In genomic region chr7:100624538-100624937, GRCm38 (mm10) we compare ENCODE assay signal across 24 mouse cellular contexts. TPM values are rescaled to one million over a fixed set of nuclear protein-coding genes. Genes with fewer than 3 reads are reported as not detected.
DNase-seq lines count a peak whose midpoint lies in the region; ATAC-seq and TF ChIP-seq lines count a peak whose summit lies in the region.
"Had no signal": no experiment of that assay in that cellular context is flagged by ENCODE, and none has a peak within 500 bp of the region (broad histone marks: within the 10 kb centered on the region; RNA-seq: fewer than 3 reads in every experiment).

No protein-coding gene starts in this region.

- ATAC-seq in neural tube, embryonic 13.5 days (ENCODE audit: low read depth), result no peak
- ATAC-seq in neural tube, embryonic 15.5 days (ENCODE audit: low FRiP score), result no peak
- ATAC-seq in kidney, postnatal 0 days (replicated peaks; ENCODE audit: low FRiP score, low read depth), result peak; percentile 90
- ATAC-seq in erythroblast, adult 5-6 weeks (replicated peaks; ENCODE audit: low FRiP score, poor library complexity, severe bottlenecking), result no peak
- ATAC-seq: activated CD4-positive, CD25-positive, alpha-beta regulatory T cell, adult 4 months; midbrain, embryonic 13.5 days had no signal

- H3K27me3 ChIP-seq in neural tube, embryonic 13.5 days, result no peaks in the 10 kb centered on the region
- H3K27me3 ChIP-seq in neural tube, embryonic 15.5 days (replicated peaks), result no peaks in the 10 kb centered on the region
- H3K27me3 ChIP-seq in kidney, adult 2 months (replicated peaks; ENCODE audit: control insufficient read depth, insufficient read depth, low read length), result no peaks in the 10 kb centered on the region
- no peaks in the 10 kb centered on the region for H3K27me3 ChIP-seq in kidney, postnatal 0 days (ENCODE audit: insufficient read depth, low read length)
- H3K27me3 ChIP-seq: embryonic facial prominence, embryonic 12.5 days; forebrain, embryonic 12.5 days; hindbrain, embryonic 13.5 days; limb, embryonic 12.5 days; lung, embryonic 15.5 days; megakaryocyte, embryonic 14.5 days; midbrain, embryonic 13.5 days; neural tube, embryonic 12.5 days had no signal

- TF ChIP-seq CTCF in kidney, adult 2 months (conservative IDR thresholded peaks at IDR 0.05; ENCODE audit: insufficient read depth, insufficient read length, low read depth, low read length), result no peak
- no peak for TF ChIP-seq CTCF in kidney, postnatal 0 days (IDR thresholded peaks at IDR 0.05; ENCODE audit: low read depth)

- WGBS in neural tube, embryonic 13.5 days, result 69% methylated on average over 3 of the region's 3 CpGs
- WGBS in neural tube, embryonic 15.5 days, result 65% methylated on average over 3 of the region's 3 CpGs
- WGBS in kidney, adult 2 months, result 33% methylated on average over 3 of the region's 3 CpGs
- 71% methylated on average over 3 of the region's 3 CpGs for WGBS in kidney, postnatal 0 days

- peaks cover 8% of the 10 kb centered on the region for H3K4me1 ChIP-seq in neural tube, embryonic 13.5 days (replicated peaks)
- H3K4me1 ChIP-seq in neural tube, embryonic 15.5 days, result peaks cover 6% of the 10 kb centered on the region; the same call in 1 of the 2 replicates
- peaks cover 4% of the 10 kb centered on the region; the same call in 1 of the 2 replicates for H3K4me1 ChIP-seq in kidney, adult 2 months (ENCODE audit: control insufficient read depth, insufficient read depth, low read length)
- H3K4me1 ChIP-seq in kidney, postnatal 0 days (replicated peaks; ENCODE audit: insufficient read depth, low read length), result peaks cover 4% of the 10 kb centered on the region; the same call in 1 of the 2 replicates
- H3K4me1 ChIP-seq: embryonic facial prominence, embryonic 12.5 days; limb, embryonic 12.5 days; lung, embryonic 15.5 days; neural tube, embryonic 12.5 days had no signal

- H3K27ac ChIP-seq in neural tube, embryonic 13.5 days (replicated peaks), result 0 out of 2 replicates have a peak overlapping the region, but pooled peaks have one; percentile 5
- H3K27ac ChIP-seq in neural tube, embryonic 15.5 days (replicated peaks), result no peak overlapping the region
- peak overlapping the region; percentile 66; the same call in 1 of the 2 replicates for H3K27ac ChIP-seq in kidney, adult 2 months (ENCODE audit: insufficient read depth, low read depth, low read length)
- no peak overlapping the region for H3K27ac ChIP-seq in kidney, postnatal 0 days
- H3K27ac ChIP-seq: embryonic facial prominence, embryonic 12.5 days; forebrain, embryonic 12.5 days; hindbrain, embryonic 13.5 days; limb, embryonic 12.5 days; liver, embryonic 14.5 days; lung, embryonic 15.5 days; midbrain, embryonic 13.5 days; neural tube, embryonic 12.5 days; stomach, postnatal 0 days had no signal

- H3K4me3 ChIP-seq in neural tube, embryonic 13.5 days, result no peak overlapping the region
- no peak overlapping the region for H3K4me3 ChIP-seq in neural tube, embryonic 15.5 days (replicated peaks)
- H3K4me3 ChIP-seq in kidney, adult 2 months (ENCODE audit: insufficient read depth, low read depth, low read length), result no peak overlapping the region
- no peak overlapping the region for H3K4me3 ChIP-seq in kidney, postnatal 0 days (replicated peaks; ENCODE audit: low read depth, low read length)
- H3K4me3 ChIP-seq: embryonic facial prominence, embryonic 12.5 days; erythroblast, embryonic 14.5 days; forebrain, embryonic 12.5 days; hindbrain, embryonic 13.5 days; limb, embryonic 12.5 days; lung, embryonic 15.5 days; megakaryocyte, embryonic 14.5 days; midbrain, embryonic 13.5 days; neural tube, embryonic 12.5 days had no signal

- peak; percentile 94 for DNase-seq in kidney, adult 2 months
- DNase-seq in kidney, postnatal 0 days (ENCODE audit: low spot score), result peak; percentile 41
- DNase-seq in adrenal gland, postnatal 36 days, result no peak
- DNase-seq in thymus, postnatal 10 days (ENCODE audit: low spot score in 2 of 2), result no peak
- DNase-seq: adrenal gland, postnatal 10 days; cerebellum, adult 2 months; cerebellum, postnatal 25 days; gastrocnemius, postnatal 36 days; lung, postnatal 36 days had no signal

- TF ChIP-seq POLR2A in kidney, adult 2 months (IDR thresholded peaks at IDR 0.05; ENCODE audit: low read depth, low read length), result no peak

- H3K9me3 ChIP-seq in neural tube, embryonic 13.5 days, result no peaks in the 10 kb centered on the region
- H3K9me3 ChIP-seq in neural tube, embryonic 15.5 days (replicated peaks), result no peaks in the 10 kb centered on the region
- H3K9me3 ChIP-seq in kidney, postnatal 0 days (replicated peaks; ENCODE audit: low read length), result no peaks in the 10 kb centered on the region
- H3K9me3 ChIP-seq: embryonic facial prominence, embryonic 12.5 days; forebrain, embryonic 12.5 days; hindbrain, embryonic 13.5 days; limb, embryonic 12.5 days; lung, embryonic 15.5 days; megakaryocyte, embryonic 14.5 days; midbrain, embryonic 13.5 days; neural tube, embryonic 12.5 days had no signal

- H3K4me2 ChIP-seq in neural tube, embryonic 13.5 days, result no peak overlapping the region
- no peak overlapping the region for H3K4me2 ChIP-seq in neural tube, embryonic 15.5 days
- no peak overlapping the region for H3K4me2 ChIP-seq in kidney, postnatal 0 days (ENCODE audit: low read length)
- H3K4me2 ChIP-seq: embryonic facial prominence, embryonic 12.5 days; forebrain, embryonic 12.5 days; hindbrain, embryonic 13.5 days; limb, embryonic 12.5 days; lung, embryonic 15.5 days; midbrain, embryonic 13.5 days; neural tube, embryonic 12.5 days had no signal

- no peak overlapping the region for H3K9ac ChIP-seq in neural tube, embryonic 13.5 days
- H3K9ac ChIP-seq in neural tube, embryonic 15.5 days (replicated peaks), result no peak overlapping the region
- H3K9ac ChIP-seq in kidney, postnatal 0 days (ENCODE audit: low read depth, low read length), result no peak overlapping the region
- H3K9ac ChIP-seq: embryonic facial prominence, embryonic 12.5 days; forebrain, embryonic 12.5 days; hindbrain, embryonic 13.5 days; limb, embryonic 12.5 days; liver, embryonic 14.5 days; lung, embryonic 15.5 days; midbrain, embryonic 13.5 days; neural tube, embryonic 12.5 days had no signal

- H3K36me3 ChIP-seq in neural tube, embryonic 13.5 days, result peaks cover under 1% of the 10 kb centered on the region; the same call in 1 of the 2 replicates
- 0 out of 2 replicates have a peak, but pooled peaks cover 7% of the 10 kb centered on the region for H3K36me3 ChIP-seq in neural tube, embryonic 15.5 days
- H3K36me3 ChIP-seq in kidney, adult 2 months (ENCODE audit: control insufficient read depth, insufficient read depth, low read length), result no peaks in the 10 kb centered on the region
- H3K36me3 ChIP-seq in kidney, postnatal 0 days (ENCODE audit: insufficient read depth, low read length), result no peaks in the 10 kb centered on the region
- H3K36me3 ChIP-seq: embryonic facial prominence, embryonic 12.5 days; limb, embryonic 12.5 days had no signal

RNA-seq across cellular contexts. Expression of gene Mrpl48, which starts 16.4 kb away (rescaled TPM):
- 79.0 and 85.6 TPM in 2 replicates for polyA plus RNA-seq in neural tube, embryonic 13.5 days (2015; fragmentation: Nextera tagmentation; extraction: Ambion mirVana)
- polyA plus RNA-seq in neural tube, embryonic 15.5 days (2015; fragmentation: Nextera tagmentation; extraction: Ambion mirVana), result 82.6 and 85.3 TPM in 2 replicates
- 21.0 and 27.5 TPM in 2 replicates for polyA plus RNA-seq in kidney, adult 2 months (2012; rRNA removed)
- 105 and 107 TPM in 2 replicates for polyA plus RNA-seq in kidney, postnatal 0 days (2015; fragmentation: Nextera tagmentation; extraction: Ambion mirVana)
- total RNA-seq in adrenal gland, postnatal 36 days (2021), result 10 to 100 TPM; 56.7 to 58.3 TPM
- 3.5 and 27.4 TPM in 2 replicates for total RNA-seq in erythroblast, adult 5-6 weeks (2015; ENCODE audit: low replicate concordance)
- 7.1 and 40.0 TPM in 2 replicates for total RNA-seq in erythroblast, adult 5-6 weeks (2017; ENCODE audit: low replicate concordance)

RNA-seq across cellular contexts. Expression of gene Rab6a, which starts 17.3 kb away (rescaled TPM):
- 245 and 256 TPM in 2 replicates for polyA plus RNA-seq in neural tube, embryonic 13.5 days (2015; fragmentation: Nextera tagmentation; extraction: Ambion mirVana)
- polyA plus RNA-seq in neural tube, embryonic 15.5 days (2015; fragmentation: Nextera tagmentation; extraction: Ambion mirVana), result 253 and 287 TPM in 2 replicates
- polyA plus RNA-seq in kidney, adult 2 months (2012; rRNA removed), result 21.1 and 21.4 TPM in 2 replicates
- 90.7 and 94.6 TPM in 2 replicates for polyA plus RNA-seq in kidney, postnatal 0 days (2015; fragmentation: Nextera tagmentation; extraction: Ambion mirVana)
- total RNA-seq in adrenal gland, postnatal 36 days (2021), result 10 to 100 TPM; 74.1 to 82.7 TPM
- 60.5 and 60.6 TPM in 2 replicates for total RNA-seq in erythroblast, adult 5-6 weeks (2015; ENCODE audit: low replicate concordance)
- 62.5 and 81.7 TPM in 2 replicates for total RNA-seq in erythroblast, adult 5-6 weeks (2017; ENCODE audit: low replicate concordance)

RNA-seq across cellular contexts. Expression of gene Plekhb1, which starts 37.7 kb away (rescaled TPM):
- 25.8 and 26.9 TPM in 2 replicates for polyA plus RNA-seq in neural tube, embryonic 13.5 days (2015; fragmentation: Nextera tagmentation; extraction: Ambion mirVana)
- 31.0 and 33.9 TPM in 2 replicates for polyA plus RNA-seq in neural tube, embryonic 15.5 days (2015; fragmentation: Nextera tagmentation; extraction: Ambion mirVana)
- 37.3 and 44.9 TPM in 2 replicates for polyA plus RNA-seq in kidney, adult 2 months (2012; rRNA removed)
- polyA plus RNA-seq in kidney, postnatal 0 days (2015; fragmentation: Nextera tagmentation; extraction: Ambion mirVana), result 4.6 and 5.1 TPM in 2 replicates
- 1 to 10 TPM; 4.1 TPM for total RNA-seq in adrenal gland, postnatal 36 days (2021)
- total RNA-seq in erythroblast, adult 5-6 weeks (2015; ENCODE audit: low replicate concordance), result not detected in 2 replicates
- not detected in 2 replicates for total RNA-seq in erythroblast, adult 5-6 weeks (2017; ENCODE audit: low replicate concordance)
- polyA plus RNA-seq: erythroblast, embryonic 14.5 days had no signal

Comparison
In these comparisons a context has a peak if more than half of its experiments do, and no peak if none do; other contexts are left out.
1. H3K27ac ChIP-seq: peak in neural tube, embryonic 13.5 days (single experiment) and kidney, adult 2 months (single experiment); none in neural tube, embryonic 15.5 days (single experiment) and kidney, postnatal 0 days (single experiment).
2. DNase-seq: peak in kidney, adult 2 months (single experiment) and kidney, postnatal 0 days (single experiment); none in adrenal gland, postnatal 36 days (0 of 2) and thymus, postnatal 10 days (0 of 2).